Mouse (Mus musculus) kidney, postnatal 36 days (tissue): ENCODE measurements around the gene Rfx2.
A peak's percentile ranks its signal among the peaks of the same experiment; 100 is the strongest.

ENCODE experiments used
- DNase-seq, 2 experiments: peaks; one replicate each; pipeline ENCODE4 v3.0.0; 2021 to 2022; ENCODE audit warnings: mixed read lengths in 2 of 2

The Rfx2 gene

DNA sequence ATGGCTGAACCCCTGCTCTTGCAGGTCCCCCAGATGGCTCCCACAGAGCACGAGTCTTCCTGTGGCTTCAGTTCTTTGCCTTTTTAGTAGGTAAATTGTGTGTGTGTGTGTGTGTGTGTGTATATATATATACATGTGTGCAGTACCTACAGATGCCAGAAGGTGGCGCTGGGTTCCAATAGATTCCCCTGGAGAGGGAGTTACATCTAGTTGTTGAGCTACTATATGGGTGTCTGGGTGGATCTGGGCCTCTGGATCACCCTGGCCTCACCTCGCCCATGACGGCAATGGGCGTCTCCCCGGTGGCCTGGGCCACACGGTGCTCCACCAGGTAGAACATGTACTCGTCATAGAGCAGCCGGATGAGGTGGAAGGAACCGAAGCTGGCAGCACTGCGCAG, 53.2 kb downstream of the Rfx2 start:
- DNase-seq: peak in 1 of 2 experiments; percentile 25

GRCm38 (mm10) chr17:56769950-56770349, 60.9 kb downstream of the Rfx2 start, which contains the start of gene Prr22:
Prr22 (plus strand) TSS chr17:56770250.
- DNase-seq: no peak

DNA sequence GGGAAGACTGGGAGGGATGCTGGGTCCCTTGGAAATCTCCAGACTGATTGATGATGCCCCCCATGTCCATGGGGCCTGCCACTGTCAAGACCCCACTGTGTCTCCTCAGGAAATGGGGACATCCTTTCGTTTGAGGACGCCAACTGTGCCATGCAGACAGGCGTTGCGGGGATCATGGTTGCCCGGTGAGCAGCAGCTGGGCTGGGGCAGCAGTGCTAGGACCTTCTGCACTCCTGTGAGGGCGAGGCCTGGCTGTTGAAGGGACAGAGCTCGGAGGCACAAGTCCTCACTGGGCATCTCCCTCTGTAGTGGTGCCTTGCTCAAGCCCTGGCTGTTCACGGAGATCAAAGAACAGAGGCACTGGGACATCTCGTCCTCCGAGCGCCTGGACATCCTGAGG, 61.9 kb downstream of the Rfx2 start:
- DNase-seq: no peak

DNA sequence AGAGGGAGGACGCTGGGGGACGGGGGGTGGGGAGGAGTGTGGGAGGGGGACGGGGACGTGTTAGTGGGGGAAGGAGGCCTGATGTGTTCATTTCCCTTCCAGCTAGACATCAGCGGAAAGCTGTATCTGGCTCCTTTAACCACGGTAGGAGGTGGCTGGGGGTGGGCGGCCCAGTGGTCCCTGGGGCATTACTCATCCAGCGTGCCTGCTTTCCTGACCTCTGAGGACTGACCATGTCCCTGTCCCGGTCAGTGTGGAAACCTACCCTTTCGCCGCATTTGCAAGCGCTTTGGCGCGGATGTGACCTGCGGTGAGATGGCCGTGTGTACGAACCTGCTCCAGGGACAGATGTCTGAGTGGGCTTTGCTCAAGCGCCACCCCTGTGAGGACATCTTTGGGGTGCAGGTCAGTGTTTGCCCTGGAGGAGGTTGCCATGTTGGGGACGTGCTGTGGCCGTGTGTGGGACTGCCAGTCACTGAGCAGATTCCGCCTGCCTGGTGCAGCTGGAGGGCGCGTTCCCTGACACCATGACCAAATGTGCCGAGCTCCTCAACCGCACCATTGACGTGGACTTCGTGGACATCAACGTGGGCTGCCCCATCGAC, 63.2 kb downstream of the Rfx2 start:
- DNase-seq: no peak

- DNase-seq: no peak
Observed at GRCm38 (mm10) chr17:56766631-56767405, 64.0 kb downstream of the Rfx2 start.

DNA sequence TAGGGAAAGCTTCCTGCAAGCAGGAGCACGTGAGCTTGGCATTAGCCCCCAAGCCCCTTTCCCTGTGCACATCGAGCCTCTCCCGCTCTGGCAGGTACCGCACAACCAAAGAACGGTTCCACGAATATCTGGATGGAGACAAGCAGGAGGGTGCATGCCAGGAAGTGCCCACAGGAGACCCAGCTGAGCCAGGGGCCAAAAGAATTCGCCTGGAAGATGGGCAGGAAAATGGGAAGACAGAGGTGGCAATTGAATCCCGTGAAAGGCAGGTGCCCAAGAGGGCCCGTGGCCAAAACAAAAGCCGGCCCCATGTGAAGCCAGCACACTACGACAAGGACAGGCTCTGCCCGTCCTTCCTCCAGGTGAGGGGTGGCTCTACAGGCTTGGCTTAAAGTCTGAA, 65.4 kb downstream of the Rfx2 start:
- DNase-seq: no peak

- DNase-seq: peak; percentile 88 to 93
Observed at GRCm38 (mm10) chr17:56764474-56765354, 66.1 kb downstream of the Rfx2 start, which contains the start of gene Dus3l. Dus3l (plus strand) TSS chr17:56764757.

- DNase-seq: no peak
Observed at GRCm38 (mm10) chr17:56763741-56764250, 67.0 kb downstream of the Rfx2 start.

GRCm38 (mm10) chr17:56762769-56763731, 67.8 kb downstream of the Rfx2 start:
- peak; percentile 56 to 72 for DNase-seq

DNA sequence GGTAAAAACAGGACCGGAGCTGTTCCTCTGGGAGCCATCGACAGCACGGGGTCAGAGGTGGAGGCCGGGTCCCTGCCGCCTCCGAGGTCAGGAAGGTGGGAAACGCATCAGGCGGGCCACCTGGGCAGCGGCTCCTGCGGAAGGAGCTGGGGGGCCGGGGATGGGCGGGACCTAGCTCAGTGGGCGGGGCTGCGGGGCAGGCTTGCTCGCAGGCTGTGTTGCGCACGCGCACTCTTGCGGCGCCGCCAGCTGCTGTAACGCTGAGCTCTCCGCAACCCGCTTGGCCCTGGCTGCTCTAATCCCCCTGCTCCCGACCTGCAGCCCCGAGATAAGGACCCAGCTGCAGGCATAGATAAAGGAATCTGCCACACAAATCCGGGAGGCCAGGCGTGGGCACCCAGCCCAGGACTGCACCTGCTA, 68.8 kb downstream of the Rfx2 start:
- DNase-seq: peak; percentile 89 to 97

DNA sequence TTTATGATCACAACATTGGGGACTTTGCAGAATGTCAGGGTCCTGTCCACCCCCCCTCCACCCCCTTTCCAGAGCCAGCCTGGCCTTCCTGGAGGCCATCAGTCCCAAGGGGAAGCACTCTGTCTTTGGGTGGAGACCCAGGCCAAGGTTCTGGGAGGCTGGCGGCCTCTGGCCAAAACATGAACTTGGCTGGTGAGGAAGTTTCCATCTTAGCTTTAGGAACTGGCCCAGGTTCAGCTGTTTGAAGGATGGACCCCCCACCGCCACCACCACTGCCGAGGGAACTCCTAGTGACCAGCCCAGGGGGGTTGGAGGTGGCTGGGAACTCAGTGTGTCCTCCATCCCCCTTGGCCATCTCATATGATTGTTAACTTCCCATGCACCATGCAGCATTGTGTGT, 69.7 kb downstream of the Rfx2 start:
- no peak for DNase-seq

GRCm38 (mm10) chr17:56759261-56759660, 71.6 kb downstream of the Rfx2 start:
- no peak for DNase-seq

GRCm38 (mm10) chr17:56758132-56758531, 72.7 kb downstream of the Rfx2 start:
- DNase-seq: peak; percentile 76 to 92

DNA sequence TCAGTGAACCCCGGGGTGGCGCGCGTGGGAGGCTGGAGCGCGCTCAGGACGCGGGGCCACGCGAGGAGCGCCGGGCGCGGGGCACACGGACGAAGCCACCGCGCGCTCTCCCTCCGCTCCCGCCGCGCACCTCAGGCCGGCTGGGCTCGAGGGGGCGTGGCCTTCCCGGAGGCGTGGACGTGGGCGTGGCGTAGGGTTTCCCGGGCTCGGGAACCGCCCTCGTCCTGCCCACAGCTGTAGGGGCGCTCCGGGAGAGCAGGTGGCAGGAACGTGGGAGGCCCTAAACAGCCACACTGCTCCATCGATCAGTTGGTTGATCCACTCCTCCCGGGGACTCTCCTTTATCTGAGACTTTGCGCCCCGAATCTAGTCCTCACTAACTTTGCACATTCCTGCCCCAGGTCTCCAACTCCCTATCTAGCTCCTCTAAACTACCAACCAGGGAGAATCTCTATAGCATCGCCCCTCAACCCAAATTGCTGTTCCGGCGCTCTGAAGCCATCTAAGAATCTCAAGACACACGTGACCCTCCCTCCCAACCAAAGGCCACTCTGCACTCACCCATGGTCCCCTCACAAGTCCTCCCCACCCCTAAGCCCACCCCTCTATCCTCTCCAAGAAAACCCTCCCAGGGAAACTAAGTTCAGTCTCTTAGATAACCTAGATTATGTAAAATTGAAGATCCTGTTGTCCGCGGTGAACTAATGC, 73.2 kb downstream of the Rfx2 start, which contains the start of gene Nrtn:
TSS of gene Nrtn (minus strand) at position 115 of the 708 bp plus-strand sequence.
- peak; percentile 93 to 97 for DNase-seq

GRCm38 (mm10) chr17:56756703-56757399, 74.0 kb downstream of the Rfx2 start:
- peak; percentile 40 to 70 for DNase-seq

- DNase-seq: peak; percentile 33 to 67
Observed at GRCm38 (mm10) chr17:56754271-56755185, 76.3 kb downstream of the Rfx2 start.

DNA sequence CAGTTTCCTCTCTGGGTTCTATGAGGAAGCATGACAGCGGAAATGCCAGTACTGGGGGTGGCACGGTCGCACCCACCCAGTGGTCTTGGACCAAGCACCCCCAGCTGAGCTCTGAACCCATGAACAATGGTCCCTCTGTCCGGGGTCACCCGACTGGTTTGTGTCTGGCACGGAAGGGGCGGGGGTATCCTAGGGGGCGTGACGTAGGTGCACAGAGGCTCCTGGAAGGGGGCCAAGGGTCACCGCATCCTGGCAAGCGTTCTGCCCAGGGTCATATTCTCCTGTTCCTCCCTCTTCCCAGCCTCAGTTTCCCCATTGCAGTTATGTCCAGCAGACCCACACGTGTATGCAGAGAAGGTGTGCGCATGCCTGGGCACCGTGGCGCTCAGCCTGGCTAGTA, 77.4 kb downstream of the Rfx2 start:
- peak in 1 of 2 experiments; percentile 33 for DNase-seq

- peak in 1 of 2 experiments; percentile 70 for DNase-seq
Observed at GRCm38 (mm10) chr17:56751404-56752072, 79.3 kb downstream of the Rfx2 start.

GRCm38 (mm10) chr17:56744173-56744572, 86.6 kb downstream of the Rfx2 start:
- no peak for DNase-seq
